Mouse (Mus musculus) liver, embryonic 13.5 days (tissue): Measurements from ENCODE around the gene Sft2d2. TPM values are rescaled to one million over a fixed set of nuclear protein-coding genes. Genes with fewer than 3 reads are reported as not detected.

Experiments
- ATAC-seq: fragments of 200-750 bp; cut with Nextera tagmentation; 2 replicates; pipeline ENCODE4 v1.8.0; 2017; ENCODE audit warnings: low read depth, mild to moderate bottlenecking, moderate number of reproducible peaks, moderate library complexity
- DNase-seq: peaks from one replicate; pipeline ENCODE4 v3.0.0; 2022
- H3K27ac ChIP-seq: fragments of 300-500 bp; sonication (generic); 2 replicates; pipeline ENCODE4 v1.5.1; 2015; ENCODE audit warnings: moderate library complexity, mild to moderate bottlenecking, inconsistent platforms
- H3K27me3 ChIP-seq: fragments of 300-500 bp; sonication (generic); 2 replicates; pipeline ENCODE4 v1.6.1; 2015; ENCODE audit warnings: mild to moderate bottlenecking, inconsistent platforms
- H3K36me3 ChIP-seq: fragments of 300-500 bp; sonication (generic); 2 replicates; pipeline ENCODE4 v1.6.1; 2015; ENCODE audit warnings: mild to moderate bottlenecking, inconsistent platforms
- H3K4me1 ChIP-seq: fragments of 300-500 bp; sonication (generic); replicated peaks from 2 replicates; pipeline ENCODE4 v1.6.1; 2015; ENCODE audit warnings: inconsistent platforms
- H3K4me2 ChIP-seq: fragments of 300-500 bp; sonication (generic); 2 replicates; pipeline ENCODE4 v1.6.1; 2015; ENCODE audit warnings: inconsistent platforms, mild to moderate bottlenecking, moderate library complexity
- H3K4me3 ChIP-seq: fragments of 300-500 bp; sonication (generic); replicated peaks from 2 replicates; pipeline ENCODE4 v1.5.1; 2015; ENCODE audit warnings: mild to moderate bottlenecking, inconsistent platforms
- H3K9ac ChIP-seq: fragments of 300-500 bp; sonication (generic); 2 replicates; pipeline ENCODE4 v1.6.1; 2015; ENCODE audit warnings: mild to moderate bottlenecking, inconsistent platforms
- H3K9me3 ChIP-seq: fragments of 300-500 bp; sonication (generic); replicated peaks from 2 replicates; pipeline ENCODE4 v1.6.1; 2016; ENCODE audit warnings: inconsistent platforms
- WGBS: fragments of 180-500 bp; shearing (Covaris S2); methylation state at CpG from one replicate; pipeline ENCODE4 v1.1.7; 2015; ENCODE audit not compliant: insufficient replicate concordance; 5-methylcytosine and 5-hydroxymethylcytosine counted together
- polyA plus RNA-seq: library from polyadenylated mRNA; unstranded; fragments of >200 nt; fragmentation: Nextera tagmentation; extraction: Ambion mirVana; gene quantifications from 2 replicates; pipeline ENCODE4 v1.2.1, GENCODE M21; 2015

Sft2d2 gene
- polyA plus RNA-seq: 5.7 and 7.0 TPM in 2 replicates

GRCm38 (mm10) chr1:165193880-165194661, at the start of gene Sft2d2:
Gene Sft2d2 (minus strand): TSS chr1:165194438.
- under 1% methylated on average over 69 of the region's 69 CpGs for WGBS
- Histone ChIP-seq H3K27me3 (no peaks in the 10 kb centered on the region), H3K36me3 (no peaks in the 10 kb centered on the region), H3K4me1 (peaks cover 35% of the 10 kb centered on the region), H3K9ac (peak within 1 kb of the TSS; percentile 91), H3K27ac (peak within 1 kb of the TSS; percentile 85), H3K9me3 (no peaks in the 10 kb centered on the region), H3K4me3 (peak within 1 kb of the TSS; percentile 83), H3K4me2 (peak within 1 kb of the TSS; percentile 94)
- DNase-seq (peak; percentile 96), ATAC-seq (peak; percentile 97)

- Histone ChIP-seq H3K4me1 (peaks cover 30% of the 10 kb centered on the region), H3K9me3 (no peaks in the 10 kb centered on the region), H3K27me3 (no peaks in the 10 kb centered on the region), H3K27ac (peak within 1 kb of the TSS; percentile 89), H3K9ac (peak within 1 kb of the TSS; percentile 96), H3K4me3 (peak within 1 kb of the TSS; percentile 94), H3K4me2 (peak within 1 kb of the TSS; percentile 87), H3K36me3 (no peaks in the 10 kb centered on the region)
- ATAC-seq (peak; percentile 99), DNase-seq (peak; percentile 96)
- under 1% methylated on average over 76 of the region's 76 CpGs for WGBS
Measured at GRCm38 (mm10) chr1:165236321-165237298, 42.4 kb upstream of the Sft2d2 start, which contains the start of gene Tiprl. Gene Tiprl (minus strand): TSS chr1:165236996.

GRCm38 (mm10) chr1:165235846-165236245, 41.6 kb upstream of the Sft2d2 start:
- peak overlapping the region; percentile 96 for H3K9ac ChIP-seq
- H3K27ac ChIP-seq: peak overlapping the region; percentile 89
- no peaks in the 10 kb centered on the region for H3K9me3 ChIP-seq
- H3K4me1 ChIP-seq: peaks cover 30% of the 10 kb centered on the region
- peak overlapping the region; percentile 87 for H3K4me2 ChIP-seq
- 10% methylated on average over 10 of the region's 10 CpGs for WGBS
- no peak for ATAC-seq
- no peaks in the 10 kb centered on the region for H3K36me3 ChIP-seq
- DNase-seq: no peak
- H3K27me3 ChIP-seq: no peaks in the 10 kb centered on the region
- peak overlapping the region; percentile 94 for H3K4me3 ChIP-seq

GRCm38 (mm10) chr1:165233806-165234205, 39.6 kb upstream of the Sft2d2 start:
- H3K4me3 ChIP-seq: no peak overlapping the region
- H3K9me3 ChIP-seq: no peaks in the 10 kb centered on the region
- 72% methylated on average over 2 of the region's 2 CpGs for WGBS
- peak overlapping the region; percentile 39; the same call in 1 of the 2 replicates for H3K27ac ChIP-seq
- H3K27me3 ChIP-seq: no peaks in the 10 kb centered on the region
- no peak overlapping the region for H3K9ac ChIP-seq
- ATAC-seq (no peak), DNase-seq (no peak)
- peaks cover 37% of the 10 kb centered on the region for H3K4me1 ChIP-seq
- no peak overlapping the region for H3K4me2 ChIP-seq
- no peaks in the 10 kb centered on the region for H3K36me3 ChIP-seq

GRCm38 (mm10) chr1:165230691-165231090, 36.5 kb upstream of the Sft2d2 start:
- no peak for ATAC-seq
- Histone ChIP-seq H3K27ac (no peak overlapping the region), H3K36me3 (peaks cover 9% of the 10 kb centered on the region), H3K4me1 (peaks cover 26% of the 10 kb centered on the region), H3K4me2 (no peak overlapping the region), H3K27me3 (no peaks in the 10 kb centered on the region), H3K9me3 (no peaks in the 10 kb centered on the region), H3K4me3 (no peak overlapping the region), H3K9ac (no peak overlapping the region)
- DNase-seq: no peak
- WGBS: 81% methylated on average over 4 of the region's 4 CpGs

- H3K4me2 ChIP-seq: no peak overlapping the region
- peaks cover 17% of the 10 kb centered on the region for H3K4me1 ChIP-seq
- no peak overlapping the region for H3K9ac ChIP-seq
- no peak for DNase-seq
- peaks cover 20% of the 10 kb centered on the region for H3K36me3 ChIP-seq
- no peaks in the 10 kb centered on the region for H3K27me3 ChIP-seq
- 87% methylated on average over 9 of the region's 9 CpGs for WGBS
- H3K27ac ChIP-seq: no peak overlapping the region
- no peak for ATAC-seq
- no peak overlapping the region for H3K4me3 ChIP-seq
- H3K9me3 ChIP-seq: no peaks in the 10 kb centered on the region
Measured at GRCm38 (mm10) chr1:165229577-165229976, 35.3 kb upstream of the Sft2d2 start.

GRCm38 (mm10) chr1:165217023-165217589, 22.9 kb upstream of the Sft2d2 start:
- Histone ChIP-seq H3K4me3 (no peak overlapping the region), H3K4me2 (no peak overlapping the region), H3K9me3 (no peaks in the 10 kb centered on the region), H3K4me1 (0 out of 2 replicates have a peak, but pooled peaks cover 5% of the 10 kb centered on the region), H3K27me3 (no peaks in the 10 kb centered on the region), H3K36me3 (peaks cover 70% of the 10 kb centered on the region), H3K27ac (no peak overlapping the region), H3K9ac (no peak overlapping the region)
- no peak for DNase-seq
- no peak for ATAC-seq
- WGBS: 47% methylated on average over 2 of the region's 2 CpGs

- Histone ChIP-seq H3K36me3 (peaks cover 60% of the 10 kb centered on the region), H3K4me3 (no peak overlapping the region), H3K27me3 (no peaks in the 10 kb centered on the region)
Measured at GRCm38 (mm10) chr1:165215831-165216230, 21.6 kb upstream of the Sft2d2 start.

GRCm38 (mm10) chr1:165205591-165205990, 11.4 kb upstream of the Sft2d2 start:
- Histone ChIP-seq H3K4me3 (no peak overlapping the region), H3K9ac (no peak overlapping the region), H3K4me1 (no peaks in the 10 kb centered on the region), H3K27ac (no peak overlapping the region), H3K4me2 (no peak overlapping the region), H3K9me3 (no peaks in the 10 kb centered on the region), H3K36me3 (no peaks in the 10 kb centered on the region), H3K27me3 (no peaks in the 10 kb centered on the region)
- WGBS: 19% methylated on average over 2 of the region's 2 CpGs
- ATAC-seq (no peak), DNase-seq (no peak)

More at GRCm38 (mm10) chr1:165215831-165216230, 21.6 kb upstream of the Sft2d2 start:
- ATAC-seq (no peak), DNase-seq (no peak)
- 54% methylated on average over 7 of the region's 7 CpGs for WGBS
- Histone ChIP-seq H3K4me2 (no peak overlapping the region), H3K4me1 (0 out of 2 replicates have a peak, but pooled peaks cover 5% of the 10 kb centered on the region), H3K9ac (no peak overlapping the region), H3K9me3 (no peaks in the 10 kb centered on the region), H3K27ac (no peak overlapping the region)

GRCm38 (mm10) chr1:165203488-165204035, 9.3 kb upstream of the Sft2d2 start:
- no peaks in the 10 kb centered on the region for H3K9me3 ChIP-seq
- 27% methylated on average over 2 of the region's 2 CpGs for WGBS
- no peaks in the 10 kb centered on the region for H3K36me3 ChIP-seq
- ATAC-seq: no peak
- no peak overlapping the region for H3K4me3 ChIP-seq
- H3K4me2 ChIP-seq: no peak overlapping the region
- no peak for DNase-seq
- no peak overlapping the region for H3K9ac ChIP-seq
- no peaks in the 10 kb centered on the region for H3K4me1 ChIP-seq
- H3K27ac ChIP-seq: no peak overlapping the region
- no peaks in the 10 kb centered on the region for H3K27me3 ChIP-seq
